Mouse (Mus musculus) megakaryocyte, adult 5-6 weeks (primary cell): ENCODE results near the gene Tubb4a. TPM values are rescaled to one million over a fixed set of nuclear protein-coding genes. Genes with fewer than 3 reads are reported as not detected.

Experiments
- ATAC-seq: 2 replicates; pipeline ENCODE4 v1.8.0; 2016; ENCODE audit warnings: mild to moderate bottlenecking, inconsistent platforms; ENCODE audit not compliant: poor library complexity, severe bottlenecking
- total RNA-seq, 2 experiments: library from RNA; stranded (forward) in 1 of 2; stranded (reverse) in 1 of 2; fragments of 153-499, 151-499 nt in 1 of 2; fragments of 221-1000, 200-1000 nt in 1 of 2; gene quantifications; 2 replicates each; pipeline versions ENCODE4 v1.2.3 to v1.2.4; 2015 to 2017

Tubb4a gene
- total RNA-seq, 2 experiments from 2014 or later: 0.11 to 0.13 TPM

- ATAC-seq: no peak
These were observed 16.9 kb upstream of the Tubb4a start for GRCm38 (mm10) chr17:57104496-57104895.

GRCm38 (mm10) chr17:57102276-57102675 is 14.7 kb upstream of the Tubb4a start:
- ATAC-seq: no peak

GRCm38 (mm10) chr17:57099629-57100325 is 12.2 kb upstream of the Tubb4a start:
- ATAC-seq: no peak

GRCm38 (mm10) chr17:57098321-57098720 is 10.7 kb upstream of the Tubb4a start:
- no peak for ATAC-seq

GRCm38 (mm10) chr17:57096623-57096920 is 9.0 kb upstream of the Tubb4a start:
- ATAC-seq: peak; percentile 72

- peak; percentile 80 for ATAC-seq
These were observed 8.5 kb upstream of the Tubb4a start for GRCm38 (mm10) chr17:57095855-57096622.

GRCm38 (mm10) chr17:57094222-57094621 is 6.6 kb upstream of the Tubb4a start:
- ATAC-seq: no peak

- no peak for ATAC-seq
These were observed 1.4 kb downstream of the Tubb4a start for GRCm38 (mm10) chr17:57085970-57086757.

GRCm38 (mm10) chr17:57082481-57082880 is 5.1 kb downstream of the Tubb4a start:
- no peak for ATAC-seq

- no peak for ATAC-seq
These were observed 6.2 kb downstream of the Tubb4a start for GRCm38 (mm10) chr17:57081234-57081842.

- ATAC-seq: no peak
These were observed 7.7 kb downstream of the Tubb4a start for GRCm38 (mm10) chr17:57079919-57080318.

GRCm38 (mm10) chr17:57078336-57078735 is 9.2 kb downstream of the Tubb4a start, which contains the start of gene Dennd1c:
Dennd1c (minus strand) TSS chr17:57078514.
- ATAC-seq: peak; percentile 96

- ATAC-seq: no peak
These were observed 10.7 kb downstream of the Tubb4a start for GRCm38 (mm10) chr17:57076916-57077315.

GRCm38 (mm10) chr17:57070699-57071098 is 16.9 kb downstream of the Tubb4a start:
- no peak for ATAC-seq

GRCm38 (mm10) chr17:57070272-57070671 is 17.3 kb downstream of the Tubb4a start:
- ATAC-seq: no peak

GRCm38 (mm10) chr17:57066908-57067307 is 20.7 kb downstream of the Tubb4a start:
- no peak for ATAC-seq

GRCm38 (mm10) chr17:57063031-57063430 is 24.6 kb downstream of the Tubb4a start:
- no peak for ATAC-seq

GRCm38 (mm10) chr17:57062548-57062947 is 25.0 kb downstream of the Tubb4a start:
- ATAC-seq: no peak

- no peak for ATAC-seq
These were observed 25.5 kb downstream of the Tubb4a start for GRCm38 (mm10) chr17:57062011-57062521.

- no peak for ATAC-seq
These were observed 26.5 kb downstream of the Tubb4a start for GRCm38 (mm10) chr17:57061069-57061468.
